Mouse (Mus musculus) CD4-positive helper T cell, adult 2 months (primary cell): ENCODE data around the gene Ubash3b.

Experiments used
- DNase-seq: peaks from one replicate; pipeline ENCODE4 v3.0.0-alpha.2; 2012; ENCODE audit warnings: low read depth, missing footprints, low spot score

Ubash3b gene

GRCm38 (mm10) chr9:41007785-41008184 lies 153.7 kb downstream of the Ubash3b start:
- no peak for DNase-seq

DNA sequence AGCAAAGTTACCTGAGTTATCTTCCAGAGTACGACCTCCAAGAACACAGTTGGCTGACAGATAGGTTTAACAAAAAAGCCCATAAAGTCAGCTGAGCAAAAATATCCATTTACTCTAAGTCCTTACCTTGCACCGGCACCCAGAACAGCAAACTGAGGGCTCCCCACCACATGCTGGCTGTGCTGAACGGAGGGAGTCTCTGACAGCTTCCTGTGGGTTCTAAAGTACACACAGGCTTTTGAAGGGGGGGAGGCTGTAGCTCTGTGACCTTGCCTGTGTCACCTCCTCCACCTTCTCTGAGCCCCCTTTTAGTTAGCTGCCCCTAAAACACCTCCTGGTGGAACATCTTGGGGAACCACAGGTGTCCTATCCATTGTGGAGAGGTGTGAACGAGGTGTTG lies 157.1 kb downstream of the Ubash3b start, which contains the start of gene Crtam:
TSS of gene Crtam (minus strand) at position 214 of the 400 bp plus-strand sequence.
- DNase-seq, result peak; percentile 25

GRCm38 (mm10) chr9:40997116-40997779 lies 164.2 kb downstream of the Ubash3b start:
- peak; percentile 79 for DNase-seq

DNA sequence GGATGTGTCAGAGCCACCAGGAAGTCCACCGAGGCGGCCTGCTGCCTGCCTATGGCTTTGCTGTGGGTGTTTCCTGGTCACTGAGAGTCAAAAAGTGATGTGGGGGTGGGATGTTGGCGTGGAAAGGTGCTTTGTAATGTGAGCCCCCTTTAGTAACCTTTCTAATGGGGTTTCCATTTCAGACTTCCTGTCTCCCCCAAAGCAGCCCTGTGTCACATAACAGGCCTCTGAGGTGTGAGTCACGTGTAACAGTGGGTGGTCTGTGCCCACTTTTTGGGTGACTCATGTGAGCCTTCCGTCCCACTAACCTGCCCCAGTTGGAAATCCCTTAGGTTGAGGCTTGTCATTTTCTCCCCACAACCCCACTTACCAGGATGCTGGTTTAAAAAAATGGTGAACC lies 167.4 kb downstream of the Ubash3b start:
- DNase-seq, result peak; percentile 17

DNA sequence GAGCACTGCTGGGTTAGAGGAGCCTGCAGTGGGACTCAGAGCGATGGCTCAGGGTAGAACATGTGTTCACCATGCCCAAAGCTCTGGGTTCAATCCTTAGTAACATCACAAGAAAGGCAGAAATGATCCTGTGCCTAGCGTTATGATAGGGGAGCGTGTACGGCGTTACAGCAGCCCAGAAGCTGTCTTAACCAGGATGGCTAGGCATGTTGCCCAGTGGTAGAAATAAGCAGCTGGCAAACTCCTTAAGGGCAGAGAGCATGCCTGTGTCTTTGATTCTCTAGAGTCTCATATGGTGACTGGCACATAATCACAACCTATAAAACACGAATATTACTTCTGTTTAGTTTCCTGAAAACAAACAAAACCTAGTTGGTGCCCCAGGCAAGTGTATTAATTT lies 170.0 kb downstream of the Ubash3b start:
- no peak for DNase-seq

DNA sequence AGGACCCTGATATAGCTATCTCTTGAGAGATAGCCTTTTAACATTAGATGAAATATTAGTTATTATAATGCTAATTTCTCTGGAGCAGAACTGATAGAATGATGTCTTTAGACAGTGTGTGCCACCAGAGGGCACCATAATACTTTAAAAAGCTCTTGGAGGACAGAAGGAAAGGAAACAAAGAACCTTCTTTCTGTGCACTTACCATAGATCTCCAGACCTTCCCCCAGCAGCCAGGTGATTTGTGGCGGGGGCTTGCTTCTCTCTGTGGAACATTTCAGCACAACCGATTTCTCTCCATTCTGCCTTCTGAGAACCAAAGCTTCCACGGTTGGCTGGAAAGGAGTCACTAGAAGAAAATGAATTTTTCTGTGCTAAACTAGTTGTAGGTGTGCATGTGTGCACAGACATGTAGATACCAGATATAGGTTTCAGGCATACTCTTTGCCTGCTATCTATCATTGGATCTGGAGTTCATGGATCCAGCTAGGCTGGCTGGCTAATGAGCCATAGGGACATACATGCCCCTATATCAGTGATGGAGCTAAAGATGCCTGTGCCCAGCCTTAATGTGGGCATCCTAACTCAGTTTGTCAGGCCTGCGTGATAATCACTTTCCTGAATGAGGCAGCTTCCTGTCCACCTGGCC lies 171.4 kb downstream of the Ubash3b start:
- DNase-seq, result peak; percentile 68

GRCm38 (mm10) chr9:40984313-40984712 lies 177.2 kb downstream of the Ubash3b start:
- DNase-seq, result no peak

GRCm38 (mm10) chr9:40983758-40984157 lies 177.7 kb downstream of the Ubash3b start:
- no peak for DNase-seq

- DNase-seq, result no peak
Measured at GRCm38 (mm10) chr9:40982480-40982879, 179.0 kb downstream of the Ubash3b start.

DNA sequence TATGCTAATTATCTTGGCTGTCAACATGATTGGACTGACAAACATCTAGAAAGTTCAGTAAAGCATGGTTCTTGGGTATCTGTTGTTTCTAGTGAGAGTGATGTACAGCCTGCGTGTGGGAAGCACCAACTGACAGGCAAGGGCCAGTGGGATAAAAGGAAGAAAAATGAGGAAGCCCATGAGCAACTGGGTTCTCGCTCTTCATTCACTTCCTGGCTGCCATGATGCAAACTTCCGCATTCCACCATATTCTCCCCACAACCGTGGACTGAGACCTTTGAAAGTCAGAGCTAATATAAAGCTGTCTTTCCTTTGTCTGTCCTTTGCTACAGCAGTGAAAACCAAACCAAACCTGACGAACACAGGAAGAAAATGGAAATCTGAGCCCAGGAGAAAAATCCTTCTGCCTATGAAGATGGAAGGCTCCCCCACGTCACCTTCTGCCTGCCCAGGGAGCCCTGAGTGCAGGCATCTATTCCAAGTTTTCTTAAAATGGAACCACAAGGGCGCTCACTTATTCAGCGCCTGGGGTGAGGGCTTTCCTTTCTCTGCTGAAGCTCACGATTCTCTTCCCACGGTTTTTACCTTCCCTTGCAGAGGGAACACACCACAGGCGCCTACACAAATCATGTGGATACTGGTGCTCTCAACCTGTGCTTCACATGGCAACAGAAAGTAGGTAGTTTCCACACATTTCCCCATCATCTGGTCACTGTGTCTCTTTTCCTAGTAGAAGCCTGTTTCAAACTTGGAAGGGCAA lies 187.3 kb downstream of the Ubash3b start:
- DNase-seq, result no peak

DNA sequence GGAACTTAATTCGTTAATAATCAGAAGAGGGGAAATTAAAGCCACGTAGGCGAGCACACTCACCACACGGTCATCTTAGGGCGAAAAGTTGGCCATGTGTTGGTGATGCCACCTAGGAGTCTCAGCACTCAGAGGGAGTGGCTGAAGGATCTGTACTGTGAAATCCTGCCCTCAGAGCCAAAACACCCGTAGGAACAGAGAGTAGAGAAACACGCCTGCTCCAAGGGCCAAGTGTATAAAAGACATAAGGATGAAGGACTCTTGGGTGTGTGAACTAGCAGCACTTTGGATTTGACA lies 197.1 kb downstream of the Ubash3b start:
- DNase-seq, result no peak

DNA sequence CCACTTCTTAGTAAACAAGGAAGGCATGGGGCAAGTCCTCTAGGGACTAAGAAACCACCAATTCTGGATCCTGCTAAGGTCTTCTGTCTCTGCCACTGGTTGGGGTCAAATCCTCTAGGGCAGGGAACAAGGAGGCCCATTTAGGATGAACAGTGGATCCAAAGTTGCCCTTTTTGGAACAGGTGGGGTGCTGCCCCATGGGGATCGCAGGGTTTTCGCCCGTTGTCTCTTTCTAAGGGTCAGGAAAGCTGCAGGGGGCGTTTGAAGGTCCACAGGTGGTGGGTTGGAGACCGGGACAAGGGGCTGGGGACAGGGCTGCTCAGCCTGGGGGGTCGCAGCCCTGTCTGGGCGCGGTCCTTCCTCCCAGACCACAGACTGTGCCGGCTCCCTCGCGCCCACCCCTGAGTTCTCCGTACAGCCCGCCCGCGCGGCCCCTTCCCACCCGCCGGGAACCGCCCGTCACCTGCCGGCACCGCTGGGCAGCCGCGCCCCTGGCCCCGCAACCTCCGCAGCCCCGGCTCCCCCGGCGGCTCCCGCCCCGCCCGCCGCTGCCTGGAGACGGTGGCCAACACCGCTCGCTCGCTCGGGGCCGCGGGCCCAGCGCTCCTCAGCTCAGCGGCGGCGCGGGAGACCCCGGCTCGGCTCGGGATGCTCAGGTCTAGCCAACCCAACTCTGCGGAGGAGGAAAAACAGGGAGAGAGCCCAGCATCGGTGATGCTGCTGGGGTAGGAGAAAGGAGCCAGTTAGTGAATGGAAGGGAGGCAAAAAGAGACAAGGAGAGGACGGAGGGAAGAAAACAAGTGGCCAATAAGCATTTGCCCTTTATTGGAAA lies 197.7 kb downstream of the Ubash3b start, which contains the start of gene Jhy:
TSS of gene Jhy (minus strand) at position 533 of the 832 bp plus-strand sequence.
- DNase-seq, result no peak

DNA sequence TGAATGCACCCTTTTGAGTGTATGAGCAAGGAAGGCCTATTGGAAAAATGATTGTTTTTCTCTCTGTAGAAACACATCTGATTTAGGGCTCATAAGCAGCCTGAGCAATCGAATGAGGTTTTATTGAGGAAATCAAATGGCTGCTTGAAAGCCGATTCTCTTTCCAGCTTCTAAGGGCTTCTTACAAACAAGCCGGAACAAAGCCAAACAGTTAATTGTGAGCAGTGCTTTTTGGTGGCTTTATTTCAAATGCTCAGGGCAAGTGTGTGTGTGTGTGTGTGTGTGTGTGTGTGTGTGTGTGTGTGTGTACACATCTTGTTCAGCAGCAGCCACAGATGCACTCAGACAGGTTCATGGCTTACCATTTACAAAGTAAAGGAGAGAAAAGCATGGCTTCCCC lies 200.1 kb downstream of the Ubash3b start:
- no peak for DNase-seq
